Mouse (Mus musculus): ENCODE measurements around the gene Dazap2. TPM values are rescaled to one million over a fixed set of nuclear protein-coding genes. Genes with fewer than 3 reads are reported as not detected.
A peak's percentile ranks its signal among the peaks of the same experiment; 100 is the strongest.
"Not testable (repeated sequence)": the region's sequence is repeated elsewhere in the genome, so short reads cannot be mapped to it uniquely, and the experiment has no call there.

Dazap2 gene
- polyA plus RNA-seq, 1 experiment from 2014 or later: 210 TPM

DNA sequence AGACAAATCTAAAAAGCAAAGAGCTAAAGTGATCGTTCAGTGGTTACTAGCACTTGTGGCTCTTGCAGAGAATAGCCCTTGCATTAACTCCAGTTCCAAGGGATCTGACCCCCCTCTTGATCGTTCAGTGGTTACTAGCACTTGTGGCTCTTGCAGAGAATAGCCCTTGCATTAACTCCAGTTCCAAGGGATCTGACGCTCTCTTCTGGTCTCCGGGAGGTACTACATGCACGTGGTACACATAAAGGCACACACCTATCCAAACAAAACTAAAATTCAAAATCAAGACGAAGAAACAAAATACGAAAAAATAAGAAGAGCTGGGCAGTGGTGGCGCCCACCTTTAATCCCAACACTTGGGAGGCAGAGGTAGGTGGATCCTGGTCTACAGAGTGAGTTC lies 8.5 kb upstream of the Dazap2 start:
- 0 out of 2 replicates have a peak, but pooled peaks have one; percentile 9 for TF ChIP-seq CTCF (IDR thresholded peaks at IDR 0.05; ENCODE audit: low read depth)
- H3K27ac ChIP-seq (ENCODE audit: low read depth); H3K9me3 ChIP-seq (ENCODE audit: low read depth, low read length); ATAC-seq (ENCODE audit: insufficient read depth); H3K4me3 ChIP-seq (ENCODE audit: low read depth, low read length); H3K4me2 ChIP-seq; H3K4me1 ChIP-seq (ENCODE audit: insufficient read depth); H3K9ac ChIP-seq; H3K27me3 ChIP-seq (ENCODE audit: insufficient read depth, low read length); DNase-seq; H3K36me3 ChIP-seq (ENCODE audit: insufficient read depth): not testable (repeated sequence)
- WGBS: 86% methylated on average over 8 of the region's 8 CpGs

GRCm38 (mm10) chr15:100611951-100612350 lies 3.2 kb upstream of the Dazap2 start:
- no peak overlapping the region for H3K9ac ChIP-seq
- no peaks in the 10 kb centered on the region for H3K36me3 ChIP-seq (ENCODE audit: insufficient read depth)
- H3K27me3 ChIP-seq (ENCODE audit: insufficient read depth, low read length): no peaks in the 10 kb centered on the region
- DNase-seq: no peak
- peaks cover 3% of the 10 kb centered on the region; the same call in 1 of the 2 replicates for H3K4me1 ChIP-seq (ENCODE audit: insufficient read depth)
- H3K4me3 ChIP-seq (ENCODE audit: low read depth, low read length): no peak overlapping the region
- 72% methylated on average over 7 of the region's 7 CpGs for WGBS
- H3K4me2 ChIP-seq: no peak overlapping the region
- TF ChIP-seq CTCF (IDR thresholded peaks at IDR 0.05; ENCODE audit: low read depth): no peak
- H3K9me3 ChIP-seq (ENCODE audit: low read depth, low read length): no peaks in the 10 kb centered on the region
- no peak overlapping the region for H3K27ac ChIP-seq (ENCODE audit: low read depth)
- no peak for ATAC-seq (ENCODE audit: insufficient read depth)

GRCm38 (mm10) chr15:100612432-100612831 lies 2.7 kb upstream of the Dazap2 start:
- ATAC-seq (ENCODE audit: insufficient read depth) (no peak), DNase-seq (no peak)
- 53% methylated on average over 2 of the region's 2 CpGs for WGBS
- peaks cover 3% of the 10 kb centered on the region for H3K36me3 ChIP-seq (ENCODE audit: insufficient read depth)
- H3K4me2 ChIP-seq: no peak overlapping the region
- no peak overlapping the region for H3K4me3 ChIP-seq (ENCODE audit: low read depth, low read length)
- H3K27me3 ChIP-seq (ENCODE audit: insufficient read depth, low read length): no peaks in the 10 kb centered on the region
- H3K9me3 ChIP-seq (ENCODE audit: low read depth, low read length): no peaks in the 10 kb centered on the region
- H3K4me1 ChIP-seq (ENCODE audit: insufficient read depth): peaks cover 3% of the 10 kb centered on the region; the same call in 1 of the 2 replicates
- no peak overlapping the region for H3K27ac ChIP-seq (ENCODE audit: low read depth)
- H3K9ac ChIP-seq: no peak overlapping the region
- TF ChIP-seq CTCF (IDR thresholded peaks at IDR 0.05; ENCODE audit: low read depth): peak; percentile 33

DNA sequence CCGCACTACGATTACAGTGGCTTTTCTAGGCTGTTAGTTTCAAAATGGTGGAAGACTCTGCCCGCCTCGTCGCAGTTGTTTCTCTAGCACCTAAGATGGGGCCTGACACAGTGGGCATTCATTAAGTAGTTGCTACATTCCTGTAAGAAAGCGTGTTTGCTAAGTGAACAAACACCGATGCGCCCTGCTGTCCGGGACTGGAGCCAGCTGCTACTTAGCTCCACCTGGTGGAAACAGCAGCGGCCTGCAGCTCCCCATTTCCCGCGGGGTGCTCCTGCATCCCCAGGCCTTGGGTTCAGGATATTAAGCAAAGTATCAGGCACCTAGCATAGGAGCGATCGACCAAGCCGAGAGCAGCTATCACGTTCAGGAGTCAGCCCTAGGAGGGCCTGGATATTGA lies 1.6 kb upstream of the Dazap2 start:
- H3K27me3 ChIP-seq (ENCODE audit: insufficient read depth, low read length): no peaks in the 10 kb centered on the region
- no peak overlapping the region for H3K27ac ChIP-seq (ENCODE audit: low read depth)
- peaks cover 3% of the 10 kb centered on the region; the same call in 1 of the 2 replicates for H3K4me1 ChIP-seq (ENCODE audit: insufficient read depth)
- H3K9me3 ChIP-seq (ENCODE audit: low read depth, low read length): no peaks in the 10 kb centered on the region
- ATAC-seq (ENCODE audit: insufficient read depth): no peak
- WGBS: 10% methylated on average over 16 of the region's 16 CpGs
- H3K9ac ChIP-seq: 0 out of 2 replicates have a peak overlapping the region, but pooled peaks have one; percentile 2
- TF ChIP-seq CTCF (IDR thresholded peaks at IDR 0.05; ENCODE audit: low read depth): peak; percentile 90
- DNase-seq: peak; percentile 88
- peaks cover 14% of the 10 kb centered on the region for H3K36me3 ChIP-seq (ENCODE audit: insufficient read depth)
- peak overlapping the region; percentile 50 for H3K4me2 ChIP-seq
- H3K4me3 ChIP-seq (ENCODE audit: low read depth, low read length): peak overlapping the region; percentile 5

GRCm38 (mm10) chr15:100614218-100614995 lies 742 bp upstream of the Dazap2 start:
- TF ChIP-seq CTCF (IDR thresholded peaks at IDR 0.05; ENCODE audit: low read depth): no peak
- peak overlapping the region; percentile 52 for H3K9ac ChIP-seq
- no peaks in the 10 kb centered on the region for H3K9me3 ChIP-seq (ENCODE audit: low read depth, low read length)
- H3K27me3 ChIP-seq (ENCODE audit: insufficient read depth, low read length): no peaks in the 10 kb centered on the region
- peak overlapping the region; percentile 90 for H3K4me3 ChIP-seq (ENCODE audit: low read depth, low read length)
- H3K27ac ChIP-seq (ENCODE audit: low read depth): peak overlapping the region; percentile 30; the same call in 1 of the 2 replicates
- WGBS: 7% methylated on average over 43 of the region's 43 CpGs
- DNase-seq (peak; percentile 51), ATAC-seq (ENCODE audit: insufficient read depth) (peak; percentile 53; the same call in 1 of the 2 replicates)
- peak overlapping the region; percentile 89 for H3K4me2 ChIP-seq
- H3K4me1 ChIP-seq (ENCODE audit: insufficient read depth): peaks cover 3% of the 10 kb centered on the region; the same call in 1 of the 2 replicates
- H3K36me3 ChIP-seq (ENCODE audit: insufficient read depth): peaks cover 23% of the 10 kb centered on the region

DNA sequence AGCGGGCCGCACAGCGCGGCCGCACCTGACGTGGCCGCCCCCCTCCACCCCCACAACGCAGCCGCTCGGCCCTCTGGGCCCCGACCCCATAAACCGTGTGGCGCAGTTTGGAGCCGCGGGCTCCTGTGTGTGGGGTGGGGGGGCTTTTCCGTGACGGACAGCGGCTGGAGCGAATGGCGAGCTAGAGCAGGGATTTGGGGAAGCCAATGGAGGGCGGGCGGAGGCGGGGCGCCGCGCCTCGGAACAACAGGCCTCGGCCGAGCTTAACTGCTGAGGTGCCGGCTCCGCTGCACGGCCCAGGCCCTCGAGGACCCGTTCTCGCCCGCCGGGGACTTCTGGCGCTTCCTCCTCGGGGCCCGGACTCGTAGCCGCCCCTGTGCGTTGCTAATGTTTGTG lies 674 bp downstream of the Dazap2 start:
- peak overlapping the region; percentile 92 for H3K9ac ChIP-seq
- DNase-seq (peak; percentile 95), ATAC-seq (ENCODE audit: insufficient read depth) (peak; percentile 86)
- peak overlapping the region; percentile 90 for H3K4me3 ChIP-seq (ENCODE audit: low read depth, low read length)
- H3K4me2 ChIP-seq: peak overlapping the region; percentile 63
- peak overlapping the region; percentile 97 for H3K27ac ChIP-seq (ENCODE audit: low read depth)
- H3K27me3 ChIP-seq (ENCODE audit: insufficient read depth, low read length): no peaks in the 10 kb centered on the region
- peaks cover 35% of the 10 kb centered on the region for H3K36me3 ChIP-seq (ENCODE audit: insufficient read depth)
- no peak for TF ChIP-seq CTCF (IDR thresholded peaks at IDR 0.05; ENCODE audit: low read depth)
- whole genome bisulfite sequencing: 0% methylated on average over 43 of the region's 43 CpGs
- H3K4me1 ChIP-seq (ENCODE audit: insufficient read depth): peaks cover 3% of the 10 kb centered on the region; the same call in 1 of the 2 replicates
- H3K9me3 ChIP-seq (ENCODE audit: low read depth, low read length): no peaks in the 10 kb centered on the region

- Histone ChIP-seq H3K36me3 (ENCODE audit: insufficient read depth) (peaks cover 37% of the 10 kb centered on the region), H3K4me3 (ENCODE audit: low read depth, low read length) (peak overlapping the region; percentile 90), H3K4me1 (ENCODE audit: insufficient read depth) (peaks cover 3% of the 10 kb centered on the region; the same call in 1 of the 2 replicates), H3K9me3 (ENCODE audit: low read depth, low read length) (no peaks in the 10 kb centered on the region), H3K27ac (ENCODE audit: low read depth) (peak overlapping the region; percentile 97), H3K9ac (peak overlapping the region; percentile 92), H3K27me3 (ENCODE audit: insufficient read depth, low read length) (no peaks in the 10 kb centered on the region), H3K4me2 (peak overlapping the region; percentile 63)
- WGBS: 0% methylated on average over 19 of the region's 19 CpGs
- TF ChIP-seq CTCF (IDR thresholded peaks at IDR 0.05; ENCODE audit: low read depth): no peak
- ATAC-seq (ENCODE audit: insufficient read depth) (peak; percentile 23; the same call in 1 of the 2 replicates), DNase-seq (peak; percentile 38)
Observed at GRCm38 (mm10) chr15:100616221-100616620, 1.1 kb downstream of the Dazap2 start.
